Mouse (Mus musculus) small intestine, adult 2 months (tissue): ENCODE measurements at regions not wholly inside any gene's neighbourhood (a gene's known extent, or its start where the extent isn't known, plus 50 kb on each side); places are given as distances from the start of the nearest gene placed in this dataset.

ENCODE experiments used
- H3K27ac ChIP-seq: fragments of 200-500 bp; 2 replicates; pipeline ENCODE4 v1.5.1; 2012; ENCODE audit warnings: low read depth, low read length, control low read depth, inconsistent platforms; ENCODE audit not compliant: insufficient read depth
- H3K27me3 ChIP-seq: fragments of 200-500 bp; 2 replicates; pipeline ENCODE4 v1.6.1; 2012; ENCODE audit warnings: mild to moderate bottlenecking, moderate library complexity, low read length, inconsistent platforms; ENCODE audit not compliant: control insufficient read depth, insufficient read depth
- H3K36me3 ChIP-seq: fragments of 200-500 bp; 2 replicates; pipeline ENCODE4 v1.6.1; 2012; ENCODE audit warnings: mild to moderate bottlenecking, low read length, control low read depth, inconsistent platforms; ENCODE audit not compliant: control insufficient read depth, insufficient read depth
- H3K4me1 ChIP-seq: fragments of 200-500 bp; 2 replicates; pipeline ENCODE4 v1.6.1; 2012; ENCODE audit warnings: low read length, inconsistent platforms, mixed read lengths; ENCODE audit not compliant: control insufficient read depth, insufficient read depth, insufficient read length
- H3K4me3 ChIP-seq: fragments of 200-500 bp; 2 replicates; pipeline ENCODE4 v1.5.1; 2012; ENCODE audit warnings: low read depth, mild to moderate bottlenecking, control low read depth, inconsistent platforms, low read length, moderate library complexity
- CTCF ChIP-seq: fragments of 200-500 bp; IDR thresholded peaks from 2 replicates; pipeline ENCODE4 v1.5.1; 2012; ENCODE audit warnings: low read depth, mild to moderate bottlenecking, control low read depth, inconsistent platforms, low read length, moderate library complexity, mixed read lengths; ENCODE audit not compliant: insufficient replicate concordance, insufficient read length; ENCODE audit errors: extremely low read depth
- POLR2A ChIP-seq: fragments of 200-500 bp; IDR thresholded peaks from 2 replicates; pipeline ENCODE4 v1.6.1; 2012; ENCODE audit warnings: low read depth, mild to moderate bottlenecking, control low read depth, inconsistent platforms, low read length, moderate library complexity
- WGBS: fragments of 180-500 bp; shearing (Covaris S2); methylation state at CpG from one replicate; pipeline ENCODE4 v1.1.7; 2018; 5-methylcytosine and 5-hydroxymethylcytosine counted together

DNA sequence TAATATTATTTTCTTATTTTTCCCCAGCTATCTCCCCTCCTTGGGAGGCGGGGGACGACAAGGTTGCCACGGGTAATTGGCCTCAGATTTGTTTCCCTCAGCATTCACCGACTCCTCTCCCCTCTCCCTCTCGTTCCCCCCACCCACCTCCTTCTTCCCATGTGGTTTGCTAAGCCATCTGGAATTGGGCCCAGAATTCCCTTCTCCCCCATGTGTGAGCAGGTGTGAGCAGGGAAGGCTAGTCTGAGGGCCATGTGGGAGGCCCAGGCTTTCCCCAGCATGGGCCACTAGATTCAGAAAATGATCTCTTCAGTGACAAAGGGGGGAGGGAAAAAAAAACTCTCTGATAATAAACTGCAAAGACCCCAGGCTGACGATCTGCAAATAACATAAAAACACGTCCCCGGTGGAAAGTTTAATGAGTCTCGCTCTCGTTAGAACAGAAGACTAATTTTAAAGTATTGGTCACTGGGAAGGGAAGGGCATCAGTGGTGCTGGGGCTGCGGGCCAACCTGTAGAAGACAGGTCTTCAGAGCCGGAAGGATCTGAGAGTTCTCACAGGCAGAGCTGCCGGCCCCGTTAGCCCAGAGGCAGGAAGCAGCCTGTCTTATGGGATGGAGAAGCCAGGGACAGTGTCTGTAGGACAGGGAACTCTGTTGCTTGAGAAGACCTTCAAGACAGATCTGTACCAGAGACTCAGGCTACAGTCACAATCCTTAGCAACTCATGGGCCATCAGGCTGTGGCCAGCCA lies 64.3 kb upstream of the Unc5a start:
- TF ChIP-seq CTCF = no peak
- no peak for TF ChIP-seq POLR2A
- WGBS = 56% methylated on average over 14 of the region's 14 CpGs
- Histone ChIP-seq H3K4me3 (no peak overlapping the region), H3K4me1 (no peaks in the 10 kb centered on the region), H3K36me3 (no peaks in the 10 kb centered on the region), H3K27me3 (no peaks in the 10 kb centered on the region), H3K27ac (no peak overlapping the region)

DNA sequence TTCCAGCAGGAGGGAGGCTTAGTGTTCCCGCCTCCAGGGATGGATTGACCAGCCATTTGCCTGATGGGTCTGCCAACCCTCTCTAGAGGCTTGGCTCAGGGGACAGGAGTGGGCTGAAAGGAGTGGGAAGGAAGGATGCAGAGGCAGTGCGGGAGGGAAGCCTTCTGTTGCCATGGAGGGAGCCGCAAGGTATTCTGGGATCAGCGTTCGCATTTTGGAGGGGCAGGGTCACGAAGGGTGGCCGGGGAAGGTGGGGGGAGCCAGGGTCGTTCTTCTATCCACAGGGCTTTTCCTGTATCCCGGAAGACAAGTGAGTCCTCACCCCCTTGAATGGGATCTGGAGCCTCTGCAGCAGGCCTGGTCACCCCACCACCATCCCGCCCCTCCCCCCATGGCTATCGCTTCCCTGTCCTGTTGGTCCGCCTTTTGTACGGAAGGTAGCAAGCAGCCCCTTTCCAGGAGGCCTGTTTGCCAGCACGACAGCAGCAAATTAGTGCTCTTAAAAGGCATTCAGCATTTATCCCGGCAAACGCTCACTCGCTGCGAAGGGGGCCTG lies 61.8 kb upstream of the Unc5a start:
- no peak overlapping the region for H3K4me3 ChIP-seq
- no peaks in the 10 kb centered on the region for H3K4me1 ChIP-seq
- H3K27ac ChIP-seq = no peak overlapping the region
- 17% methylated on average over 18 of the region's 18 CpGs for WGBS
- TF ChIP-seq POLR2A (no peak), CTCF (no peak)
- no peaks in the 10 kb centered on the region for H3K36me3 ChIP-seq
- H3K27me3 ChIP-seq = no peaks in the 10 kb centered on the region

DNA sequence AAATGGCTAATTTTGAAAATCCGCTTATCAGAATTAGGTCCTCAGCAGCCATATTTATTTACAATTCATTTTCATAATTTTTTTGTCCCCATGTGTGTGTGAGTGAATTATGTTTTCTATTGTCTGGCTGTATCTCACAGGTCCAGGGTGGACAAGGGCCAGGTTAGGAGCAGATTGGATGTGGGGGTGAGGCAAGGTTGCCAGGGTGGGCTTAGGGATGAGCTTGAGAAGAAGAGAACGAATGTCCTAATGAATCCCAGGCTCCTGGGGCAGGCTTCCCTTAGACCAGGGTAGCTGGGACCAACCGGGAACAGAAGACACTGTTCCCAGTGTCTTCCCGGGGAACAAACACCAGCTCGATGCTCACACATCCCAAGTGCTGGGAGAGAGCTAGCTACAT lies 61.2 kb upstream of the Unc5a start:
- 59% methylated on average over 5 of the region's 5 CpGs for WGBS
- no peak overlapping the region for H3K27ac ChIP-seq
- TF ChIP-seq CTCF = no peak
- no peak for TF ChIP-seq POLR2A
- no peaks in the 10 kb centered on the region for H3K27me3 ChIP-seq
- H3K4me3 ChIP-seq = no peak overlapping the region
- no peaks in the 10 kb centered on the region for H3K36me3 ChIP-seq
- H3K4me1 ChIP-seq = no peaks in the 10 kb centered on the region

DNA sequence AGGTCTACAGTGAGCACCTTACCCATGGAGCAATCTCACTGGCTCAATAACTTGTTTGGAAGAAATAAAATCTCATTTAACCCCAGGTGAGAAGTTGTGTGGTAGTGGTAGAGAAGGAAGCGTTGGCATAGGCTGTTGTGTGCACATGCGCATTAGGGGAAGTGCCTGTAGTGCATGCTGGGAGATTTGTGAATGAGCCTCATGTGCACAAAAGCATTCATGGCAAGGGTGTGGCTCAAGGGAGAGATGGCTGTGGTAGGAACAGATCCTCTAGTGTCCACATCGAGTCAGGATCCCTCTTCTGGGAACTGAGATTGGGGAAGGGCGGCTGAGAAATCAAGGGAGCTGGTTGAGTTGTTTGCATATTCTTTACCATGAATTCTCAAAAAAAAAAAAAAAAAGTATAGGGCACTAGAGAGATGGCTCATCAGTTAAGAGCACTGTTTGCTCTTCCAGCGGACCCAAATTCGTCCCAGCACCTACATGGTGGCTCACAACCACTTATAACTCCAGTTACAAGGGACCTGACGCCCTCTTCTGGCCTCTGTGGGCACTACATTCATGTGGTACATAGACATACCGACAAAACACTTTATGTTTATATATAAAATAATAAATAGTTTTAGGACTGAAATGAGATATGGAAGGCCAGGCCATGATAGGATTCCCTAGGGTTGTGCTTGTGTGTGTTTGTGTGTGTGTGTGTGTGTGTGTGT lies 59.4 kb upstream of the Unc5a start:
- H3K36me3 ChIP-seq = no peaks in the 10 kb centered on the region
- no peak overlapping the region for H3K27ac ChIP-seq
- TF ChIP-seq CTCF (0 out of 2 replicates have a peak, but pooled peaks have one; percentile 8), POLR2A (no peak)
- no peak overlapping the region for H3K4me3 ChIP-seq
- WGBS = 69% methylated on average over 8 of the region's 8 CpGs
- no peaks in the 10 kb centered on the region for H3K4me1 ChIP-seq
- no peaks in the 10 kb centered on the region for H3K27me3 ChIP-seq

DNA sequence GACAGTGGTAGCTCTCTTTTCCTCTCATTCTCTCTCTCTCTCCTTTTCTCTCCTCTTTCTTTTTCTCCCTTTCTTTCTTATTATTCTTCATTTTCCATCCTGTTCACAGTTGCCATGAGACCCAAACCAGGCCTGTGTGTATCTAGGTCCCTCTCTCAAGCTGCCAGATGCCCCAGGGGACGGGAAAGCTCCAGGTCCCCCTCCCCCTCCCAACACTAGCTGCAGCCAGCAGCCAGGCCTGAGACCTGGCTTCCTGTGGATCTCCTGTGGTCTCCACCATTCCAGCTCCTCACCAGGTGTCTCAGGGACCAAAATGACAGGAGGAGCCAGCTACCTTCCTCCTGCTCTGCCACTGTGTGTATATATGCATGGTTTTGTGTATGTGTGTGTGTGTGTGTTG lies 56.6 kb upstream of the Unc5a start:
- H3K27me3 ChIP-seq = no peaks in the 10 kb centered on the region
- no peaks in the 10 kb centered on the region for H3K36me3 ChIP-seq
- H3K4me3 ChIP-seq = no peak overlapping the region
- TF ChIP-seq CTCF = no peak
- no peak for TF ChIP-seq POLR2A
- H3K4me1 ChIP-seq = no peaks in the 10 kb centered on the region
- 36% methylated on average over 1 of the region's 1 CpGs for WGBS
- H3K27ac ChIP-seq = no peak overlapping the region

DNA sequence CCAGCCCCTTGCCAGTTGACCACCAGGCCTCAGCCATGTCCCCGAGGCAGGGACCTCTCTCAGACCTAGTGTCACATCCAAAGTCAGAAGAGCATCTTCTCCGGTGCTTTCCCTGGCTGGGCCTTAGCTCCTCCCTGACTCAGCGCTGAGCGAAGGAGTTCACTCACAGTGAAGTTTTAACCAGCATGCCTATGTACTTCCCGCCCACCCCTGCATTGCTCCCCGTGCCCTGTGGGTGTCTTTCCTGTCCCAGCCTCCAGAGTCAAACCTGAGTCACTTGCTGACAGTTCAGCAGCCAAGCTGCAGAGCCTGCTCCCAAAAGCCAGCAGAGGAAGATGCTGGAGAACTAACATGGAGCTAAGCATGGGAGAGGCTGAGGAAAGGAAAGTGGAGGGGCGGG lies 55.6 kb upstream of the Unc5a start:
- Histone ChIP-seq H3K27ac (no peak overlapping the region), H3K4me1 (no peaks in the 10 kb centered on the region), H3K27me3 (no peaks in the 10 kb centered on the region), H3K4me3 (no peak overlapping the region), H3K36me3 (no peaks in the 10 kb centered on the region)
- 39% methylated on average over 7 of the region's 7 CpGs for WGBS
- no peak for TF ChIP-seq POLR2A
- TF ChIP-seq CTCF = no peak

DNA sequence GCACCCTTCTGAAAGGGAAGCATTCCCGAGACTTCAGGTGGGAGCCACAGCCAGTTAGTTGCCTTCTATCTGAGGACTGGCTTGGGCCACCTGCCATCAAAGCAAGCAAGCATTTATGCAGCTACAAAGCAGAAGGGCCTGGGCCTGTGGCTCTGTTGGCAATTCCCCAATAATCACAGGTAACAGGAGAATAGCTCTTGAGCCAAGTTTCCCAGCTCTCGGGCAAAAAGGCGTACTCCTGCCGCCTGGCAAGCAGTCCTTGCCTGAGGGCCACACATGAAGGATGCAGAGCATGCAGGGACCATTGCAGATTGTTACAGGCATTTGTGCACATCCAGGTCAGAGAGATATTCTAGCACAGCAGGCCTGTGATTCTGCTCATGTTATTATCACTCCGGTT lies 53.2 kb upstream of the Unc5a start:
- TF ChIP-seq CTCF (no peak), POLR2A (no peak)
- H3K4me3 ChIP-seq = no peak overlapping the region
- H3K27ac ChIP-seq = no peak overlapping the region
- WGBS = 75% methylated on average over 5 of the region's 5 CpGs
- no peaks in the 10 kb centered on the region for H3K4me1 ChIP-seq
- H3K27me3 ChIP-seq = no peaks in the 10 kb centered on the region
- H3K36me3 ChIP-seq = no peaks in the 10 kb centered on the region
